Mouse (Mus musculus) gastrocnemius, adult 8-10 months (tissue): ENCODE results near the gene Tmcc3. TPM values are rescaled to one million over a fixed set of nuclear protein-coding genes. Genes with fewer than 3 reads are reported as not detected.
A peak's percentile ranks its signal among the peaks of the same experiment; 100 is the strongest.

Experiments used
- DNase-seq, 2 experiments: peaks; one replicate each; pipeline ENCODE4 v3.0.0; 2022; ENCODE audit warnings: low spot score in 2 of 2
- total RNA-seq, 4 experiments: library from RNA; stranded (reverse); gene quantifications; 2 replicates each; pipeline ENCODE4 v1.2.4; 2022

The Tmcc3 gene
- total RNA-seq, 4 experiments from 2014 or later: 17.4 to 22.5 (median 20.3) TPM

DNA sequence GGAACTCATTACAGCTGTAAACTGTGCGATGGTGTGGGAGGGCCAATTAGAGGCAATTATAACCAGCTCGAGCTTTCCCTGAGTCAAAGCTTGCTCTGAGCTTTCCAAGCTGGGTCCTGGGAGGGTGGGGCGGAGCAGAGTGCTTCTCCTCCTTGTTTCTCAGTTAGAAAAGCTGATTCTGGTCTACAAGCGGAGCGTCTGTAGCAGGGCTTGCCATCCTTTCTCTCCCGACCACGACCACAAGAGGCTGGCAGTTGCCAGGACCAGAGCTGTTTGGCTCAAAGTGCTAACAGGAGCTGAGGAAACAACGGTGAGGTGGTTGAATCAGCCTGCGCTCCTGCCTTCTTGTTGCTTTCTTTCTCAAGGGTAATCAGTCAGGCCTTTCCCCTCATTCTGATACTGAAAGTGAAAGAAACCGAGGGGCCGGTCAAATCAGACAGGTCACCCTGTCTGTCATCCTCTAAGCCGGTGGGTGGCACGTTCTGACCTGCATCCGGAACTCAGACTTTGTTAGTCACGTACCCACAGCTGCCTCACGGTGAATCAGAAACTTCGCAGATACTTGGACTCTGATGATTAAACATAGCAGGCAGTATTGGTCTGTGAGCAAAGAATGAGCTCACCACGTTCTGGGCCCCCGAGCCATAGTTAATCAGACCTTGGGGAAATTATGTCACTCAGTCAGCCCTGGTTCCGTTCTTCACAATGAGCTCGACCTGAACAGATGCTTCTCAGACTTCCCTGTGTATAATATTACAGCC, 233.7 kb downstream of the Tmcc3 start:
- peak in 1 of 2 experiments; percentile 22 for DNase-seq

DNA sequence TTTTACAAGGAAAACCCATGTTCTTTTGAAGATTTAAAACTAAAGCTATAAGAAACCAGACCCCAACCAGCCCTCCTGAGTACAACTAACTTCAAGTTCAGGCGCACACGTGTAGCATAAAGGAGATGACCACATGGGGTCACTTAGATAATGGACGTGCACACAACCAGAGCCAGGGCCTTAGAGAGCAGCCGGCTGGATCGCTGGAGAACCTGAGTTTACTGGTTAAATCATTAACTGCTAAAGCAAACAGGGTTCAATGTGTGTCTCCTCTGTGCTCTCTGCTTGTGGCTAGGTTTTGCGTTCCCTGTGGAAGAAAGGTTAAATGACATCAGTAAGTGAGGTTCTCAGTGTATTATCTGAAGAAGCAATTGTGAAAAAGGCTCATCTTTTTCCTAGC, 234.9 kb downstream of the Tmcc3 start:
- no peak for DNase-seq

DNA sequence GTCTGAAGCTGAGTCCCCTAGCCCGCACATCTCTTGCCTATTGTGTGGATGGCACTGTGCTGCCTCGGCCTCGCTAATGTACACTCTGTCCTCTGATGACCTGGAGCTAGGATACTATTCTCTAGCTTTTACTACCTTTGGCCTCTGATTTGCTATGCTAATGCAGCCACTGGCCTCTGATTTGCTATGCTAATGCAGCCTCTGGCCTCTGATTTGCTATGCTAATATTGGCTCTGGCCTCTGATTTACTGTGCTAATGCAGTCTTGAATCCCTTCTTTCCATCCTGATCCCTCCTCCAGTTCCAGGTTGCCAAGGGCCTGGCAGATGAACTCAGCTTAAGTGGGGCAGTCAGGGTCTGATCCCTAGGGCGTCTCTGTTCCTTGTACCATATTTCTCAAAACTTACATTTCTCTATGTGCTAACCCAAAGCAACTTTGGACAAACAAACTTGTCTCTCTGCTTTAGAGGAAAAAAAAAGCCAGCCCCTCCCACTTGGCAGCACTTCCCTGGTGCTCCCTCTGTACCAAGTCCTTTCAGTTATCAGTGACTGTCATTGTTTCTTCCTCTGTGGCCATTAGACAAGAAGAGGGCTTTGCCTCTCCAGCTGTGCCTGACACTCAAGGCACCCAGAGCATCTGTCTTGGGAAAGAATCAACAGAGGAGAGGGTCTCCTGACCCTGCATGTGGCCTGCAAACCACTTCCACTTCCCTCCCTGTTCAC, 237.9 kb downstream of the Tmcc3 start:
- no peak for DNase-seq

DNA sequence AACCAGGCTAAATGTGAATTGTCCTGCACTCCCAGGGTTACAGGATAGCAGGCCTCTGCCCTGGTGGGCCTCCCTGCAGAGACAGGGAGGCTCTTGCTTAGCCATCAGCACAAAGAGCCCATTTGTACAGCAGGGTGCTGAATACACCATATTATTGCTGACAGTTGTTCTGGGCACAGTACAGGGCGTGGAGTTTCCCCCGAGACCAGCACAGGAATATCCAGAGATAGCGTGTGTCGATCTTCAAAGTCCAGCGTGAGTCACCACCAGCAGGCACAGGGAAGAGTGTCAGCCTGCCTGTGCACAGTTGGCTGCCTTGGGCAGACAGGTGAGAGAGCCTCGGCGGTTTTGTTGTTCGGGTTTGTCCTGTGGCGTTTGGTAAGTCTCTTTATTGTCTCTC, 238.9 kb downstream of the Tmcc3 start:
- DNase-seq: no peak

DNA sequence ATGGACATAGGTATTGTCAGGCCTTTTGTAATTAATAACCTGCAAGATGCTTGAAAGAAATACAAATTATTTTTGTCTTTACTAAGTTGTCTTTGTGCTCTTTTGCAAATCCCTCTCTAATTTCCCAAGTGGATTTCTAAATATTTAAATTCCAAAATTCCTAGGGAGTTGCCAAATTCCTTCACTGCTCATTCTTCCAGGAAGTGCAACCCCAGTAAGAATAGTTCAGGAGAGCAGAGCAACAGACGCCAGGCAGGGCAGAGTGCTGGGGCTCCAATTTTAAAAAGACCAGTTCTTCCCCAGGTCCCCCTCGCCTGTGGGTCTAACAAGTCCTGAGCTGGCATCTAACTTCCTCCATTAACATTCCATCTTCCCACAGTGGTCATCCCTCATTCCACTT, 239.3 kb downstream of the Tmcc3 start:
- DNase-seq: no peak

DNA sequence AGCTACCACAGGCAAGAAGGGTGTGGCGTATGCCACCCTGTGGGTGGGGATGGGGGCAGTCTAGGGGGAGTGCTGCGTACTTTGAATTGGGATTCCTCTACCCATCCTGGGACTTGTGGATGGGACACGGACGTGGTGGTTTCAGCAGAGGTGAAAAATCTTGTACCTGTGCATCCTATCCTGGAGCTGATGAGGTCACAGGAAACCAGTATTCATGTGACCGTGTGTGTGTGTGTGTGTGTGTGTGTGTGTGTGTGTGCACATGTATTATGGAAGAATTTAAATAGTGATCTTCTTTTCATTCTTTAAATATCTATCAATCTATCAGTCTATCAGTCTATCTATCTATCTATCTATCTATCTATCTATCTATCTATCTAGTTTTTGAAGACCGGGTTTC, 239.8 kb downstream of the Tmcc3 start:
- no peak for DNase-seq

DNA sequence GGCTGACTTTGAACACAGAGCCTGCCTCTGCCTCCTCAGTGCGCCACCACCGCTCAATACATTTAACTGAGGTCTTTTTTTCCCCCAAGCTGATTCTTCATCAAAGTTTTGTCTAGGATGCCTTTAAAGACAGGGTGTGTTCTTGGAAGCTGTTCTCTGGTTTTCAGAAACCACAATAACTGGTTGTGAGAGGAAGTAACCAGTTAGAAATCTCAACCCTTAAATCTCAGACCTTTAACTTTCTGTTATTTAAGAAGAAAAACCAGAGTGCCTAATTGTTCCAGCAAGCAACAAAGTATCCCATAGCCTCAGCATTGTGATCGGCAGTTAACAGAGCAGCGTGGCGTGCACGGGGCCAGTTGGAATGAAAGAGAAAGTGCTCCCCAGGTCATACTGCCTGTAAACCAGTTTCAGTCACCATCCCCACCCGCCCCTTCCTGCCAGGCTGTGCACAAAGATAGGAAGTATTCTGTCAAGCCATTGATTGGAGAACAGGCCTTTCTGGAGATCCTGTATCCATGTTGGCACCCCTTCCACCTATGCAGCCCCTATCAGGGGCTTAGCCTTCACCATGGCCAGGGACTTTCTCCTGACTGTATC, 240.3 kb downstream of the Tmcc3 start:
- DNase-seq: no peak

DNA sequence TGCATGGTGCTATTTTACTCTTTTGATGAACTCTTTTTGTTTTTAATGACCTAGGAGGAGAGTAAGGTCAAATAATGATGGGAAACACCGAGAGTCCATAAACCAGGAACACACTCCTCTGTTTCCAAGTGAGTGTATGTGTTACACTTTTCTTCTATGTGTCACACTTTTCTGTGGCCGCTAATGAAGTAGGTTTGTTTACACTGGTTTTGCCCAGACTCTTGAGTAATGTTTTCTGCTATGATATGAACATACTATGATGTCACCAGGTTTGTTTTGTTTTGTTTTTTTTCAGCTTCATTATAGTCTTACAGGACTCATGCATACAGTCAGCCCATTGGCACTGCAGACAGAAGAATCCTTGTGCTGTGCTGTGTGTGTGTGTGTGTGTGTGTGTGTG, 243.6 kb downstream of the Tmcc3 start:
- no peak for DNase-seq

DNA sequence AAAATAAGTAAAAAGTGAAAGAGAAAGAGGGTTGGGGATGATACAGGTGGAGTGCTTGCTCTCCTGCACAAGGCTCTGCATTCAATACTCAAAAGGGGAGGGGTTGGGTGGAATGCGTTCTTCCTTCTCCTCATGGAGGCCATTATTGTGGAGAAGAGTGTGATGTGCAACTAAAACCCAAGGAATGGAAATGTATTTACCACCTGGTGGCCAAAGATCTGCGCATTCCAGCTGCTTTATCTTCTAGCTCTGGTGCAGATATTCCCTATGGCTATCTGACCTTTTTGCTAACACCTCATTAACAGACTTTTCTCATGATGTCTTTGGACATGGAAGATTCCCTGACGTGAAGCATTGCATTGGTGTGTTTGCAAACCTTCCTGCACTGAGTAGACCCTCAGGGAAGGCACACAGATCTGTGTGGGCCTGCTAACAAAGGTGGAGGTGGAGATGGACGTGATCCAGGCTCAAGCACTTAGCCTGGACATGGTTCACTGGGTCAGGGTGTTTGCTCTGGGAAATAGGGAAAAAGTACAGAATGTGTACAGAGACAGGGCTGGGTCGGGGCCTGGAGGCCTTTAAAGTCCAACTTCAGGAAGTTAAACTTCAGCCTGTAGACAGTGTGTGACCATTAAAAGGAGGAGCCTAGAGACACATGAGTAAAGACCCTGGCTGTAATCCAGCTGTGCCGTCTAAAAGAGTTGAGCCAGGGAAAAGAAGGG, 245.8 kb downstream of the Tmcc3 start:
- no peak for DNase-seq

DNA sequence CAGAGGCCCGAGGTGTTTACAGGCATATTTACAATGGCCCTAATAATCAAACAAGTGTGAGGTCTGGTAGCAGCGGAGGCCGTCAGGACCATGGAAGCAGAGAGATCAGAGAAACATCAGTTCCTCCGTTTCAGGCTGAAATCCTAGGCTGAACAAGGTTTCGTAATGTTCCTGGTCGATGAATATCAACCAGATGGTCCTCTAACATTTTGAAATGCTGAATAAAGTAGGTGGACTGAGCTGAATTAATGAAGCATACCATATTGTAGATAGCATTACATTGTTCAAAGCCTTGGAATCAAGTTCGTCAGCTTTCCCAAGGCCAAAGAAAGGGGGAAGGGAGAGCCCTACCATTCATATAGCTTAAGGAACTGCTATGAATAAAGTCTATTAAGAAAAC, 247.1 kb downstream of the Tmcc3 start:
- DNase-seq: no peak

DNA sequence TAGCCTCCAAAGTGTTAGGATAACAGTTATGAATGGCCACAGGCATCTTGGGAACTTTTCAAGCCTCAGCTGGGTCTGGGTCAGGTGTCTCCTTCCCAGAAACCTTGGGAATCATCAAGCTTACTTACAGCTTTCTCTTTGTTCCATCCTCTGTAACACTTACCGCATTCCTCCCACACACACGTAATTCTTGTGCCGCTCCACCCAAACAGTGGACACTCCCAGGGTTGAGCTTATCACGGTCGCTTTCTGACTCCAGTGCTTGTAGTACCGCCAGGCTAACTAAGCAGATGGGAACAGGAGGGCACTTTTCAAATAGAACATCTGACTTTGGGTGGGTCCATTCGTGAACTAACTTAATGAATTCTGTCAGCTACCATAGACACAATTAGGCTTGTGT, 249.6 kb downstream of the Tmcc3 start:
- no peak for DNase-seq

DNA sequence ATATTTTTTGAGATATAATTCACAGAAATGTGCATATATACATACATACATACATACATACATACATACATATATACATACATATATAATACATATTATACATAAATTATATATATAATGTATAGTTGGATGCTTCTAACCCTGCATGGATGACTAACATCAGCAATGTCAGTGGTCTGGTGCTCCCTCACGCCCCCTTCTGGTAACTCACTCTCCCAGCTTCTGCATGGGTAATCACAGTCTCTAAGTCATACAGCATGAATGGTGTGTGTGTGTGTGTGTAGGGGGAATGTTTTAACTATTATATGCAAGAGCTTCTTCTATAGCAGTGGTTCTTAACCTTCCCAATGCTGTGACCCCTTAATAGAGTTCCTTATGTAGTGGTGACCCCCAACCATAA, 250.4 kb downstream of the Tmcc3 start:
- no peak for DNase-seq

DNA sequence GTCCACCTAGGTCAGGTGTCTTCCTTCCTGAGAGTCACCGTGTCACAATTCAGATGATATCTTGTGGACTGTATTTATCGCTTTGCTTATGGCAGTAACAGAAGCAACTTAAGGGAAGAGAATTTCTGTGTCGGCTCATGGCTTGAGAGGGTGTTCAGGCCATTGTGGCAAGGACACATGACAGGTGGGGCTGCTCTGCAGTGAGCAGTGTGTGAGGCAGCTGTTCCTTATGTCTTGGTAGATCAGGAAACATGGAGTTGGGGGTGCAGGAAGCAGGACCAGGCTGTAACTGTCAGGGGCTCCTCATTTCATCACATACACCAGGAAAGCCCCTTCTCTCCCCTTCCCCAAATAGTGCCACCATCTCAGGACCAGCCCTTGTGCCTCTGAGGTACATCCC, 251.2 kb downstream of the Tmcc3 start:
- no peak for DNase-seq

DNA sequence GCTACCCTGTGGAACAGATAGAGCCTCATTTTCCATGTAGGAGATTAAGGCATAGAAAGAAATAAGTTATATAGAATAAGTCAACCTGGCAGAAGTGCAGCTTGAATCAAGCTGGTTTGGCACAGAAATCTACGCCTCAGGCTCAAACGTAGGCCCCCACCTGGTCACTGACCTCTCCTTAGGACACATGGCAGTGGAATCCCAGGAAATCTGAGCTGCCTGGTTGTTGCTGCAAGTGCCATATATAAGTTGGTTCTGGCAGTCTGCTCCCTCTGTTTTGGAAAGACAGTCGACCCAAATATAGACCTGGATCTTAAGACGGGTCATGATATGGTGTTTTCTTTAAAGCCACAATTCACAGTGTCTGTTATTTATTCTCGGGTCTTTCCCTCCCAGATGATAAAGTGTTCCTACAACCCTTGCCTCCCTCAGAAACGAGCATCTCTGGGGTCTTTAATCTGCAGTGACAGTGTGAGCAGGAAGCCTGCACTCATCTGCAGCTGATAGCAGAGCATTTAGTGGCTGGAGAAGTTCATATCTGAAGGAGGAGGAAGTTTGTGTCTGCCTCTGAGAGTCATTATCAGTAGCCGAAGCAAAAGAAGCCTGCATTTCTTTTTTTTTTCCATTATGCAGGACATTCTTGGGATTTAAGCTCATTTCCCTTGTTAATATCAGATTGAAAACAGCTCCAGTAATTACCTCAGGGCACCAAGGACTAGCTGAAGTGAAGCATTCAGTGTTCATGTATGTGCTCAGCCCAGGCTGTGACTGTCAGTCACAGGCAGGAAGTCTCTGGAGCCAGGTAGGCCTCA, 253.9 kb downstream of the Tmcc3 start:
- peak in 1 of 2 experiments; percentile 40 for DNase-seq

DNA sequence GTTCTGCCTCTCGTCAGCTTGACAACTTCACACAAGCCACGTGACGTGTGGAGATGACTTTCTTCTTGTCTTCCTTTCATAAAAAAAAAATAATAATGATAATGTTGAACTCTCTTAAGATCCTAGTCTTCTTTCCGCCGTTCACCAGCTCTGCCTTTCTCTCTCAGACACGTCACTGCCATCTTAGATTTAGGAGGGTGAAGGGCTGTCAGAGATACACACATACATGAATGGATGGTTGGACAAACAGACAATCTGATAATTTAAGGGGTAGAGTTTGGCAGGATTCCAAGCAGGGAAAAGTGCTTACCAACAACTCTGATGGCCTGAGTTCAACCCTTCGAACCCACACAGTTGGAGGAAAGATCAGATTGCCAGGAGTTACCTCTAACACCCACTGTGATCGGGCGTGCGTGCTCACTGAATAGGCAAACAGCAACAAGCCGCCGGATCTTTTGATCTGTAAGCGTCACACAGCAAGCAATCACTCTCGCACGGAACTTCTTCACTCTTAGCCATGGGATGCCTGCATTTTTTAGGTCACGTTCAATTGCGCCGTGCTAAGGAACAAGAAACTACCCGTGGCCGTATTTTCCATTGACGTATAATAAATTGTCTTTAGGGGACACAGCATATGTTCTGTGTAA, 254.6 kb downstream of the Tmcc3 start:
- no peak for DNase-seq

DNA sequence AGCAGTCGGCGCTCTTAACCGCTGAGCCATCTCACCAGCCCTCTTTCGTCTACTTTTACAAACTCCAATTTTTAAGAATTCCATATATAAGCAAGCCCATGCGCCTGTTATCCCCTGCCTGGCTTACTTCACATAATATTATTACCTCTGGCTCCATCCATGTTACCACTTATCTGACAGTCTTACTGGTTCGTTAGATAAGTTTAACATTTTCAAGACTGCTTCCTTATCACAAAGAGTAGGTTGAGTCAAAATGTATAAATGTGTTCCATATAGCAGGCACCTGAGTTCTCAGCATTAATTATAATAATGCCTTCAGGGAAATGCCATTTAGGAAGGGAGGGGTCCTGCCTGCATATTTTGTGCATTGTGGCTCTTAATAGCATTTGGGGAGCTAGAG, 255.5 kb downstream of the Tmcc3 start:
- no peak for DNase-seq

DNA sequence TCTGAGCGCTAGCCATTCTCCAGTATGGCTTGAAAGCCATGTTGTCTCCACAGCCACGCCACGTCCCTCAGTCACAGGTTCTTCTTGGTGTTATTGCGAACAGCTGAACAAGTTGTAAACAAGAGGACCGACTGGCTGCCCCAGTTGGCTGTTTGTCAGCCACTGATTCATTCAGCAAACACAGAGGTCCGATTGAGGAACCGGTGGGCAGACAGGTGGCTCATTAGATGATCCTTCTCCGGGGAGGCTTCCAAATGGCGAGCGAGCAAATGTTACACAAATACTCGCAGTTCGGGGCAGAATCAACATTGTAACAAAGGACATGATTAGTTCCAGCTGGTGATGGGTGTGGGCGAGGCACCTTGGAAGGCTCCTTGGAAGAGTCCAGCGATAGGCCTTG, 256.2 kb downstream of the Tmcc3 start:
- peak in 1 of 2 experiments; percentile 62 for DNase-seq

DNA sequence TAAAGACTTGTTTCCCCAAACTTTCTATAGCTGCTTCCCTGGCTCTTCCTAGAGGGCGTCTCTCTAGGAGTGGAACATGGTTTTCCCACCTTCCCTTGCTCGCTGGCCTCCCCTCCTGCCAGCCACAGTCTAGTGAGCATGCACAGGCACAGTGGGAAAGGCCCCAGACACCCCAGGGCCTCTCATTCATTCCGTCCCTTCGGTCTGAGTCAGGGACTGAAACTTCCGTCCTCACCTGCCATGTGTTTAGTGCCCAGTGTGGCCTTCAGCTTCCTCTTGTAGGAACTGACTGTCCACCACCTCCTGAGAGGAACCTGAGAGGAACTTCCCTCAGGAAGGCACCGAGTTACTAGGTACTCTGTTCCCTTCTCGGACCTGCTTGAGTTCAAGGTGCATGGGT, 257.1 kb downstream of the Tmcc3 start:
- DNase-seq: no peak

DNA sequence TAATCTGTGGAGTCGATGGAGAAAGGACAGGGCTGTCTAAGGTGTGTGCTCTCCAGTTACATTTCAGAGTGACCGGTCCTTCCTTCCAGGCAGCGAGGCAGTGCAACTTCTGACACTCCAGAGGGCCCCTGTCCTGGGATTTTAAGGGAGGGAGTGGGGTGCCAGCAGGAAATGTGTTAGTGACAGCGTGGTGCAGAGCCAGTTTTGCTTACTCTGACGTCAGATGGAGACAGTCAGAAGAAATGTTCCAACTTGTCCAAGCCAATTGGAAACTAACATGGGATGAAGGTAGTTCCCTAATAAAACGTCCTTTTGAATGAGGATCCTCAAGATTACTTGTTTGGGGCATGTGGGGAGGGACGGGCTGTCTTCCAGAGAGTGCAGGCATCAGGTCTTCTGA, 258.0 kb downstream of the Tmcc3 start:
- DNase-seq: no peak

DNA sequence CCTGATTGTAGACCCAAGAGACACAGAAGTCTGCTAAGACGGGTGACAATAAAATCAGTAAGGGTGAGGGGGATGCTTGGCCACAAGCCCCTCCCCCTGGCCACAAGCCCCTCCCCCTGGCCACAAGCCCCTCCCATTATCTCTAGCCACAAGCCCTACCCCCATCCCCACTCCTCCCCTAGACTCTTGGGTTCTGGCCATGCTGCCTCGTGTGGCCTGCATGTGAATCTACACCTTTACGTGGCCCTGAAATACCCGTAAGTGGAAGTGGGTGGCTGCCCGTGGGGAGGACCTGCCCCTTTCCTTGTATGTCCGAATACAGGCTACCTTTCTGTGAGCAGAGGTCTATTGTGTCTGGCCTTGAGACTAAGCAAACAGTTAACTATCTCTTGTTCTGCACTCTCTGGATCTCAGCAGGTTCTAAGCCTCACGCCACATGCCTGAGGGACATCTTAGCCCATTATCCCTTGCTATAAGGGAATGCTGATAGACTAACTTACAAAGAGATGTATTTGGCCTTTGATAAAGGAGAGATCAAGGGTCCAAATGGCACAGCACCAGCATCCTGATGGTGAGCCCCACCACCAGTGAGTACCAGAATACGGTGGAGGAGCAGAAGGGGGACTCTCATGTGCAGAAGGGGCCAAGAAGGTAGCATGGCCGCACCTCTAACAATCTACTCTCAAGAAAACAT, 260.3 kb downstream of the Tmcc3 start:
- DNase-seq: no peak
